Mouse (Mus musculus) brain, embryonic 14.5 days (tissue): ENCODE measurements around the gene Gtse1.

ENCODE experiments used
- CTCF ChIP-seq: fragments of 200-500 bp; IDR thresholded peaks from 2 replicates; pipeline ENCODE4 v1.5.1; 2012; ENCODE audit warnings: inconsistent platforms, mild to moderate bottlenecking, moderate library complexity, borderline replicate concordance; ENCODE audit not compliant: insufficient read depth, insufficient read length; ENCODE audit errors: extremely low read depth
- POLR2A ChIP-seq: fragments of 200-500 bp; IDR thresholded peaks from 2 replicates; pipeline ENCODE4 v1.6.1; 2012; ENCODE audit warnings: mild to moderate bottlenecking, inconsistent platforms, borderline replicate concordance; ENCODE audit not compliant: poor library complexity, insufficient read depth, insufficient read length, severe bottlenecking; ENCODE audit errors: extremely low read depth

DNA sequence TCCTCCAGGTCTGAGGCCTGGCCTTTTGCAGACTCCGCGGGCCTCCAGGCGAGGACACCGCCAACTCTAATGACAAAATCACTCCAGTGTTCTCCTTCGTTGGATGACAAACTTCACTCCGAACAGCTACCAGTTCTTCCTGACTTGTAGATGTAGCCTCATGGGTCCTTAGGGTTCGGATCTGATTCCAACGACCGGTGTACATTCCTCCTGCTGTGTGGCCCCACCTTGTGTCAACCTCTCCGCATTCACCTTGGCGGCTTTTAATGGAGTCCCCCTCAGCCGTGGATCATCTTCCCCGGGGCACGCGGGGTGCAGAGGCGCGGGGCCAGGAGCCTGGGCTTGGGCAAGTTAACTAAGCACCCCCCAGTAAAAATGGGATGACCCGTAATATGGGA, 20.0 kb downstream of the Gtse1 start:
- TF ChIP-seq CTCF (no peak), POLR2A (no peak)
